Mouse (Mus musculus): ENCODE data around the gene Lgi1. TPM values are rescaled to one million over a fixed set of nuclear protein-coding genes. Genes with fewer than 3 reads are reported as not detected.
A peak's percentile ranks its signal among the peaks of the same experiment; 100 is the strongest.

The Lgi1 gene
- polyA plus RNA-seq, 1 experiment: 58.8 TPM

GRCm38 (mm10) chr19:38246177-38246622 lies 18.1 kb upstream of the Lgi1 start:
- no peak overlapping the region for H3K27ac ChIP-seq (ENCODE audit: insufficient read depth, low read length)
- no peaks in the 10 kb centered on the region for H3K27me3 ChIP-seq (ENCODE audit: control insufficient read depth, insufficient read depth, low read length)
- no peak for TF ChIP-seq CTCF (IDR thresholded peaks at IDR 0.05; ENCODE audit: borderline replicate concordance, insufficient read depth, low read depth, low read length)
- TF ChIP-seq POLR2A (IDR thresholded peaks at IDR 0.05; ENCODE audit: borderline replicate concordance, insufficient read depth, low read length): no peak
- no peak for DNase-seq
- no peaks in the 10 kb centered on the region for H3K4me1 ChIP-seq (ENCODE audit: control insufficient read depth, insufficient read depth, low read length)
- no peak overlapping the region for H3K4me3 ChIP-seq (replicated peaks; ENCODE audit: insufficient read depth, low read depth, low read length)
- whole genome bisulfite sequencing: 71% methylated on average over 7 of the region's 7 CpGs

- no peak for DNase-seq
Measured at GRCm38 (mm10) chr19:38249627-38250026, 14.7 kb upstream of the Lgi1 start.

GRCm38 (mm10) chr19:38253796-38254195 lies 10.5 kb upstream of the Lgi1 start:
- DNase-seq: peak; percentile 74 to 76

More at GRCm38 (mm10) chr19:38249627-38250026, 14.7 kb upstream of the Lgi1 start:
- H3K4me3 ChIP-seq (replicated peaks; ENCODE audit: insufficient read depth, low read depth, low read length): no peak overlapping the region
- 58% methylated on average over 8 of the region's 8 CpGs for WGBS
- no peaks in the 10 kb centered on the region for H3K4me1 ChIP-seq (ENCODE audit: control insufficient read depth, insufficient read depth, low read length)
- H3K27me3 ChIP-seq (ENCODE audit: control insufficient read depth, insufficient read depth, low read length): no peaks in the 10 kb centered on the region
- H3K27ac ChIP-seq (ENCODE audit: insufficient read depth, low read length): no peak overlapping the region
- no peak for TF ChIP-seq POLR2A (IDR thresholded peaks at IDR 0.05; ENCODE audit: borderline replicate concordance, insufficient read depth, low read length)
- TF ChIP-seq CTCF (IDR thresholded peaks at IDR 0.05; ENCODE audit: borderline replicate concordance, insufficient read depth, low read depth, low read length): no peak

GRCm38 (mm10) chr19:38258651-38259065 lies 5.7 kb upstream of the Lgi1 start:
- Histone ChIP-seq H3K4me3 (replicated peaks; ENCODE audit: insufficient read depth, low read depth, low read length) (peak overlapping the region; percentile 54), H3K27me3 (ENCODE audit: control insufficient read depth, insufficient read depth, low read length) (no peaks in the 10 kb centered on the region), H3K4me1 (ENCODE audit: control insufficient read depth, insufficient read depth, low read length) (peaks cover 10% of the 10 kb centered on the region; the same call in 1 of the 2 replicates), H3K27ac (ENCODE audit: insufficient read depth, low read length) (peak overlapping the region; percentile 53; the same call in 1 of the 2 replicates)
- TF ChIP-seq POLR2A (IDR thresholded peaks at IDR 0.05; ENCODE audit: borderline replicate concordance, insufficient read depth, low read length): peak; percentile 11; the same call in 1 of the 2 replicates
- no peak for TF ChIP-seq CTCF (IDR thresholded peaks at IDR 0.05; ENCODE audit: borderline replicate concordance, insufficient read depth, low read depth, low read length)
- 32% methylated on average over 3 of the region's 3 CpGs for WGBS
- DNase-seq: peak; percentile 70 to 72

More at GRCm38 (mm10) chr19:38253796-38254195, 10.5 kb upstream of the Lgi1 start:
- TF ChIP-seq POLR2A (IDR thresholded peaks at IDR 0.05; ENCODE audit: borderline replicate concordance, insufficient read depth, low read length): no peak
- peak; percentile 88 for TF ChIP-seq CTCF (IDR thresholded peaks at IDR 0.05; ENCODE audit: borderline replicate concordance, insufficient read depth, low read depth, low read length)
- 52% methylated on average over 6 of the region's 6 CpGs for WGBS
- Histone ChIP-seq H3K4me1 (ENCODE audit: control insufficient read depth, insufficient read depth, low read length) (peaks cover 4% of the 10 kb centered on the region; the same call in 1 of the 2 replicates), H3K27ac (ENCODE audit: insufficient read depth, low read length) (no peak overlapping the region), H3K4me3 (replicated peaks; ENCODE audit: insufficient read depth, low read depth, low read length) (no peak overlapping the region), H3K27me3 (ENCODE audit: control insufficient read depth, insufficient read depth, low read length) (no peaks in the 10 kb centered on the region)

GRCm38 (mm10) chr19:38259436-38259835 lies 4.9 kb upstream of the Lgi1 start:
- 84% methylated on average over 3 of the region's 3 CpGs for WGBS
- Histone ChIP-seq H3K27me3 (ENCODE audit: control insufficient read depth, insufficient read depth, low read length) (no peaks in the 10 kb centered on the region), H3K27ac (ENCODE audit: insufficient read depth, low read length) (peak overlapping the region; percentile 51; the same call in 1 of the 2 replicates), H3K4me3 (replicated peaks; ENCODE audit: insufficient read depth, low read depth, low read length) (no peak overlapping the region), H3K4me1 (ENCODE audit: control insufficient read depth, insufficient read depth, low read length) (peaks cover 10% of the 10 kb centered on the region; the same call in 1 of the 2 replicates)
- no peak for DNase-seq
- TF ChIP-seq POLR2A (IDR thresholded peaks at IDR 0.05; ENCODE audit: borderline replicate concordance, insufficient read depth, low read length) (no peak), CTCF (IDR thresholded peaks at IDR 0.05; ENCODE audit: borderline replicate concordance, insufficient read depth, low read depth, low read length) (no peak)

GRCm38 (mm10) chr19:38260346-38260745 lies 4.0 kb upstream of the Lgi1 start:
- TF ChIP-seq CTCF (IDR thresholded peaks at IDR 0.05; ENCODE audit: borderline replicate concordance, insufficient read depth, low read depth, low read length) (no peak), POLR2A (IDR thresholded peaks at IDR 0.05; ENCODE audit: borderline replicate concordance, insufficient read depth, low read length) (no peak)
- peak overlapping the region; percentile 24; the same call in 1 of the 2 replicates for H3K27ac ChIP-seq (ENCODE audit: insufficient read depth, low read length)
- H3K4me3 ChIP-seq (replicated peaks; ENCODE audit: insufficient read depth, low read depth, low read length): no peak overlapping the region
- H3K4me1 ChIP-seq (ENCODE audit: control insufficient read depth, insufficient read depth, low read length): peaks cover 10% of the 10 kb centered on the region; the same call in 1 of the 2 replicates
- DNase-seq: peak in 1 of 2 experiments; percentile 38
- WGBS: 61% methylated on average over 4 of the region's 4 CpGs
- no peaks in the 10 kb centered on the region for H3K27me3 ChIP-seq (ENCODE audit: control insufficient read depth, insufficient read depth, low read length)

GRCm38 (mm10) chr19:38261351-38261750 lies 3.0 kb upstream of the Lgi1 start:
- Histone ChIP-seq H3K4me3 (replicated peaks; ENCODE audit: insufficient read depth, low read depth, low read length) (no peak overlapping the region), H3K27me3 (ENCODE audit: control insufficient read depth, insufficient read depth, low read length) (no peaks in the 10 kb centered on the region), H3K27ac (ENCODE audit: insufficient read depth, low read length) (no peak overlapping the region), H3K4me1 (ENCODE audit: control insufficient read depth, insufficient read depth, low read length) (peaks cover 10% of the 10 kb centered on the region; the same call in 1 of the 2 replicates)
- no peak for DNase-seq
- TF ChIP-seq CTCF (IDR thresholded peaks at IDR 0.05; ENCODE audit: borderline replicate concordance, insufficient read depth, low read depth, low read length): no peak
- no peak for TF ChIP-seq POLR2A (IDR thresholded peaks at IDR 0.05; ENCODE audit: borderline replicate concordance, insufficient read depth, low read length)
- 63% methylated on average over 5 of the region's 5 CpGs for WGBS

- H3K27me3 ChIP-seq (ENCODE audit: control insufficient read depth, insufficient read depth, low read length): no peaks in the 10 kb centered on the region
- H3K4me1 ChIP-seq (ENCODE audit: control insufficient read depth, insufficient read depth, low read length): peaks cover 10% of the 10 kb centered on the region; the same call in 1 of the 2 replicates
- TF ChIP-seq CTCF (IDR thresholded peaks at IDR 0.05; ENCODE audit: borderline replicate concordance, insufficient read depth, low read depth, low read length): peak; percentile 29; the same call in 1 of the 2 replicates
- peak; percentile 25; the same call in 1 of the 2 replicates for TF ChIP-seq POLR2A (IDR thresholded peaks at IDR 0.05; ENCODE audit: borderline replicate concordance, insufficient read depth, low read length)
- peak; percentile 78 to 83 for DNase-seq
- peak overlapping the region; percentile 64 for H3K4me3 ChIP-seq (replicated peaks; ENCODE audit: insufficient read depth, low read depth, low read length)
- peak overlapping the region; percentile 85 for H3K27ac ChIP-seq (ENCODE audit: insufficient read depth, low read length)
- 2% methylated on average over 14 of the region's 14 CpGs for WGBS
Measured at GRCm38 (mm10) chr19:38263829-38264504, 369 bp upstream of the Lgi1 start.
